Mouse (Mus musculus): ENCODE results near the gene Ech1.

Ech1 gene

GRCm38 (mm10) chr7:28806869-28807268, 18.1 kb upstream of the Ech1 start:
- DNase-seq = no peak

GRCm38 (mm10) chr7:28807641-28808220, 17.3 kb upstream of the Ech1 start:
- no peak for DNase-seq

GRCm38 (mm10) chr7:28808221-28808941, 16.6 kb upstream of the Ech1 start, which contains the start of gene Hnrnpl:
TSS of gene Hnrnpl (plus strand) at chr7:28808541.
- no peak for DNase-seq

- DNase-seq = peak; percentile 95
Measured at GRCm38 (mm10) chr7:28808957-28809393, 16.0 kb upstream of the Ech1 start.

DNA sequence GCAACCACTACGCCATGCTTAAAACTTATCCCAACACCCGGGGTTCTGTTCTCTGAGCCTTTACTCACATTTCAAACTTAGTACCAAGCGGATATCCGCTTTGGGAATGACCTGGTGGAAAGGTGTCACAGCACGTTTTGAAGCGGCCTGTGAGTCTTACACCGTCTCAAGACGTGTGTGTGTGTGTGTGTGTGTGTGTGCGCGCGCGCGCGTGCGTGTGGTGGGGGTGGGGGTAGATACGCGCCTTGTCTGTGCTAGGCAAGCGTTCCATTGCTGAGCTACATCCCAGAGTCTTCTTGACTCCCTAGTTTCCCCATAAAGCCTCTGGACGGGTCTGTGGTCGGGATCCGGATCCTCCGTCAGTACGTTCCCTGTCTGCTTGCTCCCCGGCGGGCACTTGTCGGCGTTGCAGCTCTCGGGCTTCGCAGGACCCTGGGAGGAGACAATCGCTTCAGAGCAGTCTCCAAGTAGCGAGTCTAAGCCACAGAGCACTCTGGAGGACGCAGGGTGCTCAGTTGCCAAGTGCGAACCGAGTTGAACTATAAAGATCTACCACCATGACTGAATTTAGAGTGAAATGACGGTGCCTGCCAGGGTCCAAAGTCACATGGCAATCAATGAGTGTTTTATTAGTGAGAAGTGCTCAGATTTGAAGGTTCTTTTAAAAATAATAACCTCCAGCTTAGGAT, 15.5 kb upstream of the Ech1 start:
- peak; percentile 59 for DNase-seq

DNA sequence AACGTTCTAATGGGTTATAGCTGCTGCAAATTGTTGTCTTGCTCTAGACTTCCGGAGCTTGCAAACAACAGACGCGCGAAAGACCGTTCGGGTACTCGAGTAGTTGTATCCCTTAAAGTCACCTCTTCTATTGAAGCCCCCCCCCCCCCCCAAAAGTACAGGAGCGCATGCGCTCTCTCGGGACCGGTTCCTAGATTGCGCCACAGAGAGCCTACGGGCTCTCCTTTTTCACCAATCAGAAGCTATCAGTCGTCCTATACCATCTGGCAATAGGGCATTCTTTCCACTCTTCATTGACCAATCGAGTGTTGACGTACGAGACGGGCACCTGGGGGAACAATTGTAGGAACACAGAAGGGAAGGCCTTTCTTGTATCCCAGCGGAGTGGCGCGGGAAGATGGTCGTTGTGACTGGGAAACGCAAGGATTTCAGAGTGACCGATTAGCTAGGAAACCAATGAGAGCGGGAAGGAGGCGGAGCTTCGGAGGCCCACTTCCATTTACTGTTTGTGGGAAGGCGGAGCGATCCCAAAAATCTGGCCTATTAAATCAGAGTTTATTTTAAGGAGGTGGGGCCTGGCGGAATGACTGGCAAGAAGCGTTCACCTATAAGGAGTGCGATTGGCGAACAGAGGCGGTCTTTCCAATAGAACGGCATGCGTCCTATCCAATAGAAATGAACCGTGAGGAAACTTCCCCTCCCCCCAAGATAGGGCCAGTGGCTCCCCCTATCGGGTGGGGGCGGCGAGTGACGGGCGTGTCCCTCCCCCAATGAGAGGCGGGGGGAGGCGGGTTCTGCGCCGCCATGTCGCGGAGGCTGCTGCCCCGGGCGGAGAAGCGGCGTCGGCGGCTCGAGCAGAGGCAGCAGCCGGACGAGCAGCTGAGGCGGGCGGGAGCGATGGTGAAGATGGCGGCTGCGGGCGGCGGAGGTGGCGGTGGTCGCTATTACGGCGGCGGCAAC, 14.6 kb upstream of the Ech1 start:
- DNase-seq = peak; percentile 98

GRCm38 (mm10) chr7:28811228-28811627, 13.8 kb upstream of the Ech1 start:
- DNase-seq = peak; percentile 93

DNA sequence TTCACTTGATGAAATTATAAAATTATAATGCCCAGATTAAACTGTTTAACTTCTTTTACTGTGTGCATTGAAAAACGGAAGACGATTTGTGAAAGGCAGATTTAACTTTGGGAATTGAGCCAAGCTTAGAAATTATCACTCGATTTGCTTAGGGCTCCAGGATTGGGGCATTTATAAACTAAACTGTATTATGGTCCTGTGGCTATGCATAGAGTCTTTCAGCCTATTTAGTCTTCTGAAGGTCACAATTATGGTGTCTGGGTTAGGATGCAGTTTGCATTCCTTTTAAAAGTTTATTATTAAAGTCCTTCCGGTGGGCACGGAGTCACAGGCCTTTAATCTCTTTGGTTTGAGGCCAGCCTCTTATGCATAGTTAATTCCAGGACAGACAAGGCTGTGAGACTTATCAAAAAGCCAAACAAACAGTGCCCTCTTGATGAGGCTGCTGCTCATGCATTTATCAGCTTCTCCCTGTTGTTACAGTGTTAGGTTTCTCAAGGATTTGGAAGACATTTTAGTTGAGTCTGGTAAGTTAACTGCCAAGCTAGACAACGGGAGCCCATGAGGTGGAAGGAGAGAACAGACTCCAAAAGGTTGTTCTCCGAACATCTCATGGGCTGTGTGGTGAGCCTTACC, 13.3 kb upstream of the Ech1 start:
- DNase-seq = no peak

GRCm38 (mm10) chr7:28812436-28812835, 12.6 kb upstream of the Ech1 start:
- DNase-seq = no peak

DNA sequence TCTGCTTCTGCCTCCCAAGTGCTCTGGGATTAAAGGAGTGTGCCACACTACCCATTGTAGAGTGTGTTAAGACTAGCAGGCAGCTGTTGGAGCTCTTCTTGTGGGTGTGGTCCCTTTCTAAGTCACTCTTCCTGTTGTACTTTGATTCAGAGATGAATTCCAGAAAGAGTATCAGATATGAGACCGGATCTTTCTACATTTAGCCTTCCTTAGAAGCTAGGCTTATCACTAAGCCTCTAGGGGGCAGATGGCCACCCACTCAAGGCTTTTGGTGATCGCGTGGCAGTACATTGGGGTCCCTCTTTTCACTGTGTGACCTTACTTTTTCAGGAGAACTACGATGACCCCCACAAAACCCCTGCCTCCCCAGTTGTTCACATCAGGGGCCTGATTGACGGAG, 12.1 kb upstream of the Ech1 start:
- no peak for DNase-seq

GRCm38 (mm10) chr7:28814306-28815034, 10.5 kb upstream of the Ech1 start:
- no peak for DNase-seq

DNA sequence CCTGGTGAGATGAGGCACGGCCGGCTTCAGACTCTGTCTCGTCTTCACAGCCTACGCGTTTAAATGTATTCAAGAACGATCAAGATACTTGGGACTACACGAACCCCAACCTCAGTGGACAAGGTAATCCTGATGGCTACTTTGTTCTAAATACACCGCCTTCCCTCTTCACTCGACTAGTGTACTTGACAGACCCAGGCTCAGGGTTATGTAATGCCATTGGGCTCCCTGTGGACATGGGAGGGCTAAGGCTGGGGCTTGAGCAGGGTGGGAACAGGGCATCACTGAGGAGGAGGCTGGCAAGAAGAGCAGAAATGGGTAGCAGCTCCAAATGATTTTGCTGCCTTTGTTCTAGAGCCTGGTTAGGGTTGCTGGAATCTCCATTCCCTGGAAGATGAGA, 9.8 kb upstream of the Ech1 start:
- DNase-seq = no peak

DNA sequence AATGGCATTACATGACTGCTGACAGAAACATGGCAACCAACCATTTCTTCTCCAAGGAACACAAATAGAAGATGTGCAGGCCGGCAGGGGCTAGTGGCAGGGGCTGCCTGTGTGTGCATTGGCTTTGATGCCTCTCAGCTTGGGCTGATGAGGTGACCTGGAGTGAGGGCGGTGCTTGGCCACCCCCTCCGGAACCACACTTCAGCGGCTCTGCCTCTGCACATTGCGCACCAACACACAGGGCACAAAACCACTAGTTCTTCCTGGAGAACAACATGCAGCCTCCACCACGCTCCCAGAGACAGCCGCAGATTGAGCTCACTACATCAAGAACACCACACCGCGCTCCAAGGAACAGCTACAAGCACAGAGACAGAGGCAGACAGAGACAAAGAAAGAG, 8.8 kb upstream of the Ech1 start:
- no peak for DNase-seq

- no peak for DNase-seq
Measured at GRCm38 (mm10) chr7:28816920-28817319, 8.1 kb upstream of the Ech1 start.

DNA sequence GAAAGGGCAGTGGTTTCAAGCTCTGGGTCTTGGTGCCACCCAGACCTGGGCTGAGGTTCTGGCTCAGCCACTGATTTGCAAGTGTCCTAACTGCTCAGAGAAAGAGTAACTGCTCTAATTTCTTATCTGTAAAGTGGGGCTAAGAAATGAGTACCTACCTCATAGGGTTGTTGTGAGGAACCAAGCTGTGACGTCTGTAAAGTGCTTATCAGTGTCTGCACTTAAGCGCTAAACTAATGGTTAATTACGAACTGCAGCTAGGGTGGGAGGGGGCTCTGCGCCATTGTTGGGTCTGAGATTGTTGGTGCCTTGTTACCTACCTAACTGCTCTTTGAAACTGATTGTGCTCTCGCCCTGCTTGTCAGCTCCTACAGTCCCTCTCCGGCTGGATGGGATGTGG, 7.5 kb upstream of the Ech1 start:
- DNase-seq = no peak

DNA sequence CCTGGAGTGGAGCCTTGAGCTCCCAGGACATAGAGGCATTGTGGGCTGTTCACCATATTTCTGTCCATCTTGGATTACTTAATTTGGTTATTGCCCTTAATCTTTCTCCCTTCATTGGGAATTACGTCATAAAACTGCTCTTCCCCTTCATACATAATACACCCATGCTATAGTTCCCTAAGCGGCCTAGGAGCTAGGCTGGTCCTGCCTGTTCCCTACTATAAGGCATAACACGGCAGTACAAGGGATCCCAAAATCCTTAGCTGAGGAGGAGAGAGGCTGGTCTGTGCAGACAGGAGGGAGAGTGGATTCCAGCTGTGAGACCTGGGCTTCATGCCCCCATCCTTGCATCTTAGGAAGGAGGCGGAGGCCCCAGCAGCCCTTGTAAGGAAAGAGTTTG, 7.1 kb upstream of the Ech1 start:
- no peak for DNase-seq

DNA sequence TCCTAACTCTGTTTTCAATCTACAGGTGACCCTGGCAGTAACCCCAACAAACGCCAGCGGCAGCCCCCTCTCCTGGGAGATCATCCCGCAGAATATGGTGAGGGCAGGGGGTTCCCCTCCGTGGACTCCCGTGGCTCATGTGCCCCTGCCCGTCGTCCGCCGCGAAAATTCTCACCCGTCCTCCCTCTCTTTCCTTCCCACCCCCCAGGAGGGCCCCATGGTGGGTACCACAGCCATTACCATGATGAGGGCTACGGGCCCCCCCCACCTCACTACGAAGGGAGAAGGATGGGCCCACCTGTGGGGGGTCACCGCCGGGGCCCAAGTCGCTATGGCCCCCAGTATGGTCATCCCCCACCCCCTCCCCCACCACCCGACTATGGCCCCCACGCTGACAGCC, 6.6 kb upstream of the Ech1 start:
- no peak for DNase-seq

DNA sequence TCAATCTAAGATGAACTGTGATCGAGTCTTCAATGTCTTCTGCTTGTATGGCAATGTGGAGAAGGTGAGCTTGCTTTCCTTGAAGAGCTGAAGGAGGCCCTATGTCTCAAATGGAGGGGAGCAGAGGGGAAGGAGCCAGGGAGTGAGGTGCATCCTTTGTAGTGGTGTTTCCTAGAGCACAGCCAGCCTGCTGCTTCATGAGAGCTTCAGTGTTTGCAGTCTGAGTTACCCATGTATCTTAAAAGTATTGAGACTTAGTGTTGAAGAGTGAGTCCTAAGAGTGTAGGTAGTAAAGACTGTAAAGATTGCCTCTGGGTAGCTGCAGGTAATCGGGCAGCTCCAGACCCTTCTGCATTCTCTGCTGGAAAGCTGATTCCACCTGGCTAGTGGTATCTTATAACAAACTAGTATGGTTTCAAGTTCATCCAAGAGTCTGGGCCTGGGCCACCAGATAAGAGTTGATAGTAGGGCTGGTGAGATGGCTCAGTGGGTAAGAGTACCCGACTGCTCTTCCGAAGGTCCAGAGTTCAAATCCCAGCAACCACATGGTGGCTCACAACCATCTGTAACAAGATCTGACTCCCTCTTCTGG, 6.1 kb upstream of the Ech1 start:
- no peak for DNase-seq

GRCm38 (mm10) chr7:28819571-28819970, 5.4 kb upstream of the Ech1 start:
- DNase-seq = no peak

DNA sequence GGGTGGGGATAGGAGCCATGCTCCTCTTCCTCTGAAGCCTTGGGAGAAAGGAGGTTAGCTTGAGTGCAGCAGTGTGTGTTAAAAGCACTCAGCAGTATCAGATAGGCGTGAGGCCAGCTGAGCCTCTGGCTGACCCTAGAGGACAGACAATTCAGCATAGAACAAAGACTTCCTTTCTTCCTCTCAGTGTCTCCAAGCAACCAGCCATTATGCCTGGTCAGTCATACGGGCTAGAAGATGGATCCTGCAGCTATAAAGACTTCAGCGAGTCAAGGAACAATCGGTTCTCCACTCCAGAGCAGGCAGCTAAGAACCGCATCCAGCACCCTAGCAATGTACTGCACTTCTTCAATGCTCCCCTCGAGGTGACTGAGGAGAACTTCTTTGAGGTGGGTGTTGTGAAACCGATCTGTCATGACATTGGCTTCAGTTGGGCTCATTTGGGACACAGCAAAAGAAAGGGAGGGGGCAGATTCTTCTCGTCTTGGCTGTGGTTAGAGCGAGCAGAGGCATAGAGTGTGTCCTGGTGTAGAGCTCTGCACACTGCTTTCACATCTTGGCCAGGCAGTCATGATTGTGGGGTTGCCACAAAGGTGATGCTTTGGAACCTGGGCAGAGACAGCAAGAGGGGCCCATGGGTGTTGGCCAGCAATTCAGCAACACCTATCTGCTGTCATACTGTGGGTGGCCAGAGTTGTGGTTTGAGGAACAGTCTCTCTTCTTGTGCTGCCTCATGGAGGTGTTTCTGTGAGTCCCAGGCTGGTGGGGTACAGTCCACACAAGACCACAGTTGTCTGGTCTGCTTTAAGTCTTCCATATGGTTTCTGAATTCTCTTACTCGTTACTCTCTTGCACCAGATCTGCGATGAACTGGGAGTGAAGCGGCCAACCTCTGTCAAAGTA, 4.4 kb upstream of the Ech1 start:
- no peak for DNase-seq

All from right cerebral cortex, postnatal 25 days (tissue).